Mouse (Mus musculus): Measurements from ENCODE around the gene Galp. TPM values are rescaled to one million over a fixed set of nuclear protein-coding genes. Genes with fewer than 3 reads are reported as not detected.
"Not testable (repeated sequence)": the region's sequence is repeated elsewhere in the genome, so short reads cannot be mapped to it uniquely, and the experiment has no call there.

The Galp gene
- polyA plus RNA-seq, 1 experiment, result not detected

DNA sequence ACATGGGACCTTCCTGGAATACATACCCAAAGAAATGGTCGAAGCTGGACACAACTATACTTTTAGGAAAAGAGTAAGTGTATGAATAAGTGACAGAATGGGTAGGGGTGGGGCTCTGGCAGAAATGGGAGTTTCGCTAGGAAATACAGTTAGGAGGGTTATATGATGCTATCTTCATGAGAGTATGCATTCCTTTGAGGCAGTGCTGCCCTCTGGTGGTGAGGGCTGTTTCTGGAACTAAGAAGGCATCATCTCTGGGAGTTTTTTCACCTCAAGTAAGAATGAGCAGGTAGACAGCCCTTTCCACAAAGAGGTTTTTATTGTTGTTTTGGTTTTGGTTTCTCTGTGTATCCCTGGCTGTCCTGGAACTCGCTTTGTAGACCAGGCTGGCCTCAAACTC lies 5.5 kb upstream of the Galp start:
- no peak for TF ChIP-seq POLR2A (IDR thresholded peaks at IDR 0.05; ENCODE audit: control insufficient read depth, low read depth, low read length)
- TF ChIP-seq CTCF (IDR thresholded peaks at IDR 0.05; ENCODE audit: control insufficient read depth, insufficient read depth, insufficient replicate concordance, low read depth, low read length), result no peak
- no peak overlapping the region for H3K4me3 ChIP-seq (ENCODE audit: control insufficient read depth, low read depth, low read length)
- no peak overlapping the region for H3K27ac ChIP-seq (ENCODE audit: control insufficient read depth, insufficient read depth, low read depth, low read length)

DNA sequence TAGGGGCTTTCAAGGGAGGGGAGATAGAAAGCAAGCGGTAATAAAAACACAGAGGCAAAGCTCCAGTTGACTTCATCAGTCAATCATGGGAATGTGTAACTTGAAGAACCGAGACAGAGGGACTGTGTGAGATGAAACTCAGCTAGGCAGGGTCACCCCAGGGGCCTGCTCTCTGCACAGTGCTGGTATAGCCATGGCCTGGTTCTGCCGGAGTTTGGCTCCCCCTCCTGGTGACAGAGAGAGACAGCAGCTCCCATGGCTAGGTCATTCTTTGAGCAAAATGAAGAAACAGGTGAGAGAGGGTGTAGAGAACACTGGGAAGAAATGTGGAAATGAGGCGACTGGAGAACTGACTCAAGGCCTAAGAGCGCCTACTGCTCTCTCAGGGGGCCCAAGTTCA lies 2.8 kb upstream of the Galp start:
- Histone ChIP-seq H3K27me3 (ENCODE audit: control insufficient read depth, insufficient read depth, low read length) (no peaks in the 10 kb centered on the region), H3K4me1 (ENCODE audit: control insufficient read depth, insufficient read depth, low read length) (peaks cover 13% of the 10 kb centered on the region), H3K36me3 (ENCODE audit: control insufficient read depth, insufficient read depth, low read length) (no peaks in the 10 kb centered on the region), H3K4me3 (ENCODE audit: control insufficient read depth, low read depth, low read length) (no peak overlapping the region), H3K27ac (ENCODE audit: control insufficient read depth, insufficient read depth, low read depth, low read length) (no peak overlapping the region)
- TF ChIP-seq POLR2A (IDR thresholded peaks at IDR 0.05; ENCODE audit: control insufficient read depth, low read depth, low read length), result no peak
- peak; percentile 83; the same call in 1 of the 2 replicates for TF ChIP-seq CTCF (IDR thresholded peaks at IDR 0.05; ENCODE audit: control insufficient read depth, insufficient read depth, insufficient replicate concordance, low read depth, low read length)

More for the DNA sequence above, 5.5 kb upstream of the Galp start:
- H3K4me1 ChIP-seq (ENCODE audit: control insufficient read depth, insufficient read depth, low read length), result peaks cover 13% of the 10 kb centered on the region
- no peaks in the 10 kb centered on the region for H3K27me3 ChIP-seq (ENCODE audit: control insufficient read depth, insufficient read depth, low read length)
- H3K36me3 ChIP-seq (ENCODE audit: control insufficient read depth, insufficient read depth, low read length), result no peaks in the 10 kb centered on the region

DNA sequence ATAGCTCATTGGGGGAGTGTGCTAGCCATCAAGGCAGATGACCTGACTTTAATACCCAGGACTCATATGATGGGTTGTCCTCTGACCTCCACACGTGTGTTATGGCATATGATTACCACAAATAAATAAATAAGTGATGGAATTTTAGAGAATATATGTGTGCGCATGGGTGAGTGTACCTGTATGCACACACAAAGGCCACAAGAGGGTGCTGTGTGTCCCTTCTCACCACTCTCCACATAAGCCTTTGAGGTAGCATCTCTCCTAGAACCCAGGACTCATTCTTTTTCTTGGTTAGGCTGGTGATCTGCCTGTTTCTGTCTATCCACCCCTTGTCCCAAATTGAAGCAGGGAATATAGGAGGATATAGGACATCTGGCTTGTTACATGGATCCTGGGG lies 1.1 kb upstream of the Galp start:
- Histone ChIP-seq H3K27me3 (ENCODE audit: control insufficient read depth, insufficient read depth, low read length) (no peaks in the 10 kb centered on the region), H3K36me3 (ENCODE audit: control insufficient read depth, insufficient read depth, low read length) (no peaks in the 10 kb centered on the region), H3K4me3 (ENCODE audit: control insufficient read depth, low read depth, low read length) (no peak overlapping the region), H3K27ac (ENCODE audit: control insufficient read depth, insufficient read depth, low read depth, low read length) (no peak overlapping the region), H3K4me1 (ENCODE audit: control insufficient read depth, insufficient read depth, low read length) (no peaks in the 10 kb centered on the region)
- TF ChIP-seq CTCF (IDR thresholded peaks at IDR 0.05; ENCODE audit: control insufficient read depth, insufficient read depth, insufficient replicate concordance, low read depth, low read length), result no peak

DNA sequence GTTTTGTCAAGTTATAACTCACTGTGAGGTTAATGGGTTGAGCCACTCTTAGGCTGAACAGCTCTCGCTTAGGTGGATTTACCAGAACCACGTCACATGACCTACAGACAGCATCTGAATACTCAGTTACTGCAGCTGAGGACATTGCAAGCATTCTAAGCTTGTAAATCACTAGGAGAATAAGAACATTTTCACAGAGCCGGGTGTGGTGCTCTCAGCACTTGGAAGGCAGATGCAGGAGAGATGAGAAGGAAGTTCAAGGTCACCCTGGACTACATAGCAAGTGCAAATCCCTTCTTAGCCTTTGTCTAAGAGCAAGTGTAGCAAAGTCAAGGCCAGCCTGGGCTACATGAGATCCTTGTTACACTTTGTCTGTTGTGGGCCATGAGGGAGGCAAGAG lies 7.3 kb downstream of the Galp start:
- Histone ChIP-seq H3K4me3 (ENCODE audit: control insufficient read depth, low read depth, low read length) (no peak overlapping the region), H3K36me3 (ENCODE audit: control insufficient read depth, insufficient read depth, low read length) (no peaks in the 10 kb centered on the region), H3K27me3 (ENCODE audit: control insufficient read depth, insufficient read depth, low read length) (no peaks in the 10 kb centered on the region), H3K27ac (ENCODE audit: control insufficient read depth, insufficient read depth, low read depth, low read length) (no peak overlapping the region), H3K4me1 (ENCODE audit: control insufficient read depth, insufficient read depth, low read length) (peaks cover 2% of the 10 kb centered on the region; the same call in 1 of the 2 replicates)
- TF ChIP-seq CTCF (IDR thresholded peaks at IDR 0.05; ENCODE audit: control insufficient read depth, insufficient read depth, insufficient replicate concordance, low read depth, low read length) (no peak), POLR2A (IDR thresholded peaks at IDR 0.05; ENCODE audit: control insufficient read depth, low read depth, low read length) (no peak)

DNA sequence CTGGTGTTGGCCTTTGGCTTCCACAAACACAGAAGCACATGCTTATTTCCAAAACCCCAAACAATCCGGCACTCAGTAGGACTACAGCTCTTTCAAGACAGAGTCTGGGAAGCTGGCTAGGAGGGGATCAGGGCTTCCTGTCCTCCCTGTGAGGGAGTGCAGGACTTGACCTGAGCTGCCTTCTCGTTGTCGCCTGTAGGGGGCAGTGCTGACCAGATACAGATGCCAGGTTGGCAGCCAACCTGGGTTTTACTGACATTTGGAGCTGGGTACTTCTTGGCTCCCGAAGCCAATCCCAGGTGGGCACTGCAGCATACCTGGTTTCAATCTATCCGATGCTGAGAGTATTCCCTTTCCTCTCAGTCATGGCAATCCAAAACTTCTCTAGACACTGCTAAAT lies 16.3 kb downstream of the Galp start:
- peak; percentile 84; the same call in 1 of the 2 replicates for TF ChIP-seq CTCF (IDR thresholded peaks at IDR 0.05; ENCODE audit: control insufficient read depth, insufficient read depth, insufficient replicate concordance, low read depth, low read length)
- TF ChIP-seq POLR2A (IDR thresholded peaks at IDR 0.05; ENCODE audit: control insufficient read depth, low read depth, low read length), result no peak
- Histone ChIP-seq H3K27me3 (ENCODE audit: control insufficient read depth, insufficient read depth, low read length) (no peaks in the 10 kb centered on the region), H3K36me3 (ENCODE audit: control insufficient read depth, insufficient read depth, low read length) (no peaks in the 10 kb centered on the region), H3K27ac (ENCODE audit: control insufficient read depth, insufficient read depth, low read depth, low read length) (no peak overlapping the region), H3K4me1 (ENCODE audit: control insufficient read depth, insufficient read depth, low read length) (peaks cover 5% of the 10 kb centered on the region), H3K4me3 (ENCODE audit: control insufficient read depth, low read depth, low read length) (no peak overlapping the region)

DNA sequence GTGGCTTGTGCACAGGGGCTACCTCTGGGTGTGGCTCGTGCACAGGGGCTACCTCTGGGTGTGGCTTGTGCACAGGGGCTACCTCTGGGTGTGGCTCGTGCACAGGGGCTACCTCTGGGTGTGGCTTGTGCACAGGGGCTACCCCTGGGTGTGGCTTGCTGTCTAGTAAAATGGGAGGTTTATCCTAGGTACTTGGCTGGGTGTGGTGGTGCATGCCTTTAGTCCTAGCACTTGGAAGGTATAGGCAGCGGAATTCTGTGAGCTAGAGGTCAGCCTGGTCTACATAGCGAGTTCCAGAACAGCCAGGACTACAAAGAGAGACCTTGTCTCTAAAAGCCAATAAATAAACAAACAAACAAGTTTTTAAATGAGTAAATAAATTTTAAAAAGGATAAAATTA lies 17.8 kb downstream of the Galp start:
- H3K36me3 ChIP-seq (ENCODE audit: control insufficient read depth, insufficient read depth, low read length); H3K4me1 ChIP-seq (ENCODE audit: control insufficient read depth, insufficient read depth, low read length); H3K27me3 ChIP-seq (ENCODE audit: control insufficient read depth, insufficient read depth, low read length); H3K27ac ChIP-seq (ENCODE audit: control insufficient read depth, insufficient read depth, low read depth, low read length); H3K4me3 ChIP-seq (ENCODE audit: control insufficient read depth, low read depth, low read length): not testable (repeated sequence)

DNA sequence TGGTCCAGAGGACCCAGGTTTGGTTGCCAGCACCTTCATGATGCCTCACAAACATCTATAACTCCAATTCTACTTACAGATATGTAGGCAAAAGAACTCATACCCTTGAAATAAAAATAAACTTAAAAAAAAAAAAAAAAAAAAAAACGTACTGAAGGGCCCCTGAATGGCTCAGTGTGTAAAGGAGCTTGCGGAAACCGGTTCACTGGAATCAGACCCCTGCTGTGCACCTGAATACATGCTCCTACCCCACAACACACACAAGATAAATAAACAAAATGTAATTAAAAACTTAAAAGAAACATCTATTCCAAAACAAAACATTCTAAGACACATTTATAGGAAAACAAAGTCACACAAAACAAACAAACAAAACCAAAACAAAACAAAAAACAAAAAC lies 23.3 kb downstream of the Galp start:
- TF ChIP-seq POLR2A (IDR thresholded peaks at IDR 0.05; ENCODE audit: control insufficient read depth, low read depth, low read length), result no peak
- no peak for TF ChIP-seq CTCF (IDR thresholded peaks at IDR 0.05; ENCODE audit: control insufficient read depth, insufficient read depth, insufficient replicate concordance, low read depth, low read length)
- H3K27ac ChIP-seq (ENCODE audit: control insufficient read depth, insufficient read depth, low read depth, low read length), result no peak overlapping the region
- H3K4me1 ChIP-seq (ENCODE audit: control insufficient read depth, insufficient read depth, low read length), result peaks cover 9% of the 10 kb centered on the region
- H3K4me3 ChIP-seq (ENCODE audit: control insufficient read depth, low read depth, low read length), result no peak overlapping the region
- H3K36me3 ChIP-seq (ENCODE audit: control insufficient read depth, insufficient read depth, low read length), result no peaks in the 10 kb centered on the region
- no peaks in the 10 kb centered on the region for H3K27me3 ChIP-seq (ENCODE audit: control insufficient read depth, insufficient read depth, low read length)

DNA sequence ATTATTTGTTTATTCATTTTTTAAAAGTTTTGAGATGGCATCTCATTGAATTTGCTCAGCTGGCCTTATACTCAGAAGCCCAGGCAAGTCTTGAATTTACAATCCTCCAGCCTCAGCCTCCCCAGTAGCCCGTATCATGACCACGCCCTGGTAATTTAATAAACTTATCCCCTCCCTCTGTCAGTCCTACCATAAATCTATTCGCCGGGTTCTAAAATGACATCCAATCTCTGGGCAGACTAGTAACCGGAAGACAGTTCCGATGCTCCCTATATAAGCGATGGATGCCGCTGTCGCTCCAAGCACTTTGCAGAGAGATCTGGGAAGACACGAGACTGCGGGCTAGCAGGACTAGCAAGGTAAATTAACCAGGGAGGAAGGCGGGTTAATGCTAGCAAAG lies 25.1 kb downstream of the Galp start, which contains the start of gene Zscan5b:
Gene Zscan5b, plus strand, starts transcription at position 301 of the 400 bp plus-strand sequence.
- no peak within 1 kb of the TSS for H3K4me3 ChIP-seq (ENCODE audit: control insufficient read depth, low read depth, low read length)
- no peaks in the 10 kb centered on the region for H3K36me3 ChIP-seq (ENCODE audit: control insufficient read depth, insufficient read depth, low read length)
- H3K4me1 ChIP-seq (ENCODE audit: control insufficient read depth, insufficient read depth, low read length), result peaks cover 9% of the 10 kb centered on the region
- no peak within 1 kb of the TSS for H3K27ac ChIP-seq (ENCODE audit: control insufficient read depth, insufficient read depth, low read depth, low read length)
- H3K27me3 ChIP-seq (ENCODE audit: control insufficient read depth, insufficient read depth, low read length), result no peaks in the 10 kb centered on the region
- TF ChIP-seq CTCF (IDR thresholded peaks at IDR 0.05; ENCODE audit: control insufficient read depth, insufficient read depth, insufficient replicate concordance, low read depth, low read length) (no peak), POLR2A (IDR thresholded peaks at IDR 0.05; ENCODE audit: control insufficient read depth, low read depth, low read length) (no peak)

DNA sequence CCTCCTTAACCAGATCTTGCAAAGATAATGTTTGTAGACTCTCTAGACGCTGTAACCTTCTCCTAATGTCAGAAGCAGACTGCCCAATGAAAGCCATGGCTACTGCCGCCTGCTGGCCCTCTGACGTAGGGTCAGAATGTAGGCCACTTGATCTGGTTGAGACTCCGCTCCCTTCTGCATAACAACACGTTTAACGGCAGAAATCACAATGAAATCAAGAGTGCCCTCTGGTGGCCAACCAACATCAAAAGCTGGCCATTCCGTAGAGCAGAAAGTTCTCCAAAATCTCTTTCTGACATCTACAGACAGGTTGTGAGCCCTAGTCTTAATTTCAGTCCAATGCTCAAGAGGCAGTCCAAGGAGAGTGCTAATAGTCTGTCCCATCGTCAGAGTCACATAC lies 31.6 kb downstream of the Galp start:
- H3K27me3 ChIP-seq (ENCODE audit: control insufficient read depth, insufficient read depth, low read length); H3K27ac ChIP-seq (ENCODE audit: control insufficient read depth, insufficient read depth, low read depth, low read length); H3K4me3 ChIP-seq (ENCODE audit: control insufficient read depth, low read depth, low read length); H3K36me3 ChIP-seq (ENCODE audit: control insufficient read depth, insufficient read depth, low read length); H3K4me1 ChIP-seq (ENCODE audit: control insufficient read depth, insufficient read depth, low read length): not testable (repeated sequence)
